Mouse (Mus musculus) thymus, adult 2 months (tissue): Measurements from ENCODE around the gene Ercc1.

ENCODE experiments used
- CTCF ChIP-seq: fragments of 200-500 bp; IDR thresholded peaks from 2 replicates; pipeline ENCODE4 v1.5.1; 2012; ENCODE audit warnings: mild to moderate bottlenecking, control low read depth, low read length, moderate library complexity, borderline replicate concordance; ENCODE audit not compliant: control insufficient read depth, poor library complexity, insufficient read depth; ENCODE audit errors: extremely low read depth
- POLR2A ChIP-seq: fragments of 200-500 bp; IDR thresholded peaks from 2 replicates; pipeline ENCODE4 v1.6.1; 2012; ENCODE audit warnings: mild to moderate bottlenecking, low read length, control low read depth, moderate library complexity; ENCODE audit not compliant: control insufficient read depth, poor library complexity, insufficient read depth; ENCODE audit errors: extremely low read depth

DNA sequence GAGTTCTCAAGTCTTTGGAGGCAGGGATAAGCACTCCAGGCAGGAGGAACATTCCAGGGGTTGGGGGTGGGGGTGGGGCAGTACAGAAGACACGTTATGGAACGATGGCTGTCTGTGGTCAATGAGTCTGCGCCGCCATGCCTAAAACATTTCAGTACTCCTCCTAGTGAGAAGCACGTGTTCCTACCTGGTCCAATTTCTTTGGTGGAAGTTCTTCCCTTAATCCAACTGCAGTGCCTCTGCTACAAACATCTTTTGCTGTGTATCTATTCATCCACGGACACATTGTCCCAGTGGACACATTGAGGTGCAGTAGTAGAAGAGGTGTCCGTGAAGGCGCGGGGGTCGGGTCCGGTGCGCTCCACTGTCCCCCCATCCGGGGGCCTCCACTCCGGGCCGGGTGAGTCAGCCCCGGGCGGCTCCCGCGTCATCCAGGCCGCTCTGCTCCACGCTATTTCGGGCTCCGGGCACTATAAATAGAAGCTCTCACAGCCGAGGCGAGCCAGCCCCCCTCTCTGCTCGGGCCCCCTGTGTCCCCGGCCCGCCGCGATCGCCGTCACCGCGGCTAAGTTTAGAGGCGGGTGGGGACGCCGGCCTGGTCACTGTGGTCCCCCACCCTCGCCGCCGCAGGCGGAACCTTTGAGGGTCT, 2.7 kb upstream of the Ercc1 start:
- TF ChIP-seq CTCF (no peak), POLR2A (no peak)
